Mouse (Mus musculus) liver, adult 2 months (tissue): Measurements from ENCODE around the gene Havcr2. TPM values are rescaled to one million over a fixed set of nuclear protein-coding genes. Genes with fewer than 3 reads are reported as not detected.
"Not testable (repeated sequence)": the region's sequence is repeated elsewhere in the genome, so short reads cannot be mapped to it uniquely, and the experiment has no call there.

ENCODE experiments used
- DNase-seq: peaks from one replicate; pipeline ENCODE4 v3.0.0-alpha.2; 2011; ENCODE audit warnings: low read depth, low spot score; ENCODE audit errors: extremely low read depth
- H3K27ac ChIP-seq: fragments of 200-500 bp; replicated peaks from 2 replicates; pipeline ENCODE4 v1.5.1; 2012; ENCODE audit warnings: low read depth, mild to moderate bottlenecking, control low read depth, inconsistent platforms, low read length; ENCODE audit not compliant: insufficient read depth
- H3K27me3 ChIP-seq: fragments of 200-500 bp; 2 replicates; pipeline ENCODE4 v1.6.1; 2012; ENCODE audit warnings: mild to moderate bottlenecking, moderate library complexity, low read length, inconsistent platforms; ENCODE audit not compliant: control insufficient read depth, insufficient read depth
- H3K36me3 ChIP-seq: fragments of 200-500 bp; 2 replicates; pipeline ENCODE4 v1.6.1; 2012; ENCODE audit warnings: low read length, inconsistent platforms; ENCODE audit not compliant: control insufficient read depth, insufficient read depth
- H3K4me1 ChIP-seq: fragments of 200-500 bp; 2 replicates; pipeline ENCODE4 v1.6.1; 2011; ENCODE audit warnings: low read length; ENCODE audit not compliant: control insufficient read depth, insufficient read depth
- H3K4me3 ChIP-seq: fragments of 200-500 bp; 2 replicates; pipeline ENCODE4 v1.5.1; 2011; ENCODE audit warnings: low read depth, mild to moderate bottlenecking, control low read depth, low read length, moderate library complexity; ENCODE audit not compliant: insufficient read depth
- H3K79me2 ChIP-seq: fragments of 200-500 bp; 2 replicates; pipeline ENCODE4 v1.6.1; 2012; ENCODE audit warnings: inconsistent platforms, mild to moderate bottlenecking, low read length, moderate library complexity; ENCODE audit not compliant: control insufficient read depth, insufficient read depth
- H3K9ac ChIP-seq: fragments of 200-500 bp; 2 replicates; pipeline ENCODE4 v1.6.1; 2012; ENCODE audit warnings: low read depth, mild to moderate bottlenecking, control low read depth, inconsistent platforms, low read length
- CTCF ChIP-seq: fragments of 200-500 bp; IDR thresholded peaks from 2 replicates; pipeline ENCODE4 v1.5.1; 2011; ENCODE audit warnings: low read depth, low read length, control low read depth
- POLR2A ChIP-seq: fragments of 200-500 bp; IDR thresholded peaks from 2 replicates; pipeline ENCODE4 v1.6.1; 2011; ENCODE audit warnings: low read length, control low read depth; ENCODE audit not compliant: insufficient read depth; ENCODE audit errors: extremely low read depth
- WGBS: fragments of 180-500 bp; shearing (Covaris S2); methylation state at CpG from one replicate; pipeline ENCODE4 v1.1.7; 2018; 5-methylcytosine and 5-hydroxymethylcytosine counted together
- polyA plus RNA-seq: library from polyadenylated mRNA; depleted of rRNA; stranded (reverse); fragments of >200 nt; gene quantifications from 2 replicates; pipeline ENCODE4 v1.2.3, GENCODE M21; 2012
- total RNA-seq: library from RNA; depleted of rRNA; stranded (reverse); fragments of >200 nt; gene quantifications from 2 replicates; pipeline ENCODE4 v1.2.3, GENCODE M21; 2014

The Havcr2 gene
- total and polyA plus RNA-seq, 2 experiments: 0.02 to 0.18 TPM

DNA sequence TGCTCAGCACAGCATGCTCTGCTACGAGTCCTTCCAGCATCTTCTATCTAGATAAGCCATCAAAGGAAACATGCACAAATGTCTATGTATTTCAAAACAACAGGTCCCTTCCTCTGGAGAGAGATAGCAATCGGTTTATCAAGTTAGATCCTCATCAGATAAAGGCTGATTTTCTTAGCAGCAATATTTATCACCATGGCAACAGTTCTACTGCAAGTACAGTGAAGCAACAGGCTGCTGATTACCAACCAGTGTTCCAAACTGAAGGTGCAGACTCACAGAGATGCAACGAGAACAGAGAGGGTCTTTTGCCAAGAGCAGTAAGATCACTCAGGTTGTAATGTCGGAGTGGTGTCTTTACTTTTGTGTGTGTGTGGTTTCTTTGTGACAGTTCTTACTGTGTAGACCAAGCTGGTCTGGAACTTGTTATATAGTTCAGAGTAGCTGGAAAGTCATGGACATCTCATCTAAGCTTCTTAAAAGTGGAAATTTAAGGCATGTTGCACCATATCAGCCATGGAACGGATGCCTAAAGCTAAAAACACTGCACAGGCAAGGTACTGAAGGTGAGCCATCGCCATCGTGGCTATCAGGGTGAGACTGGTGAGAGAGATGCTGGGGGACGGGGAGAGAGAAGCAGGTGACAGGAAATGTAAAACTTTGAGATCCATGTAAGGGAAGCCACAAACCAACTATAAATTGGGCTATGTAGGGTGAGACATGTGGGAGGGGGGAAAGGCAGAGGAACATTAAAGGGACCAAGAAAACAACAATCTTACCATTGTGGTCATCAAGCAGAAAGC, 33.4 kb upstream of the Havcr2 start:
- no peak for DNase-seq
- Histone ChIP-seq H3K4me3 (no peak overlapping the region), H3K9ac (no peak overlapping the region), H3K27ac (no peak overlapping the region), H3K79me2 (no peaks in the 10 kb centered on the region), H3K36me3 (no peaks in the 10 kb centered on the region), H3K4me1 (0 out of 2 replicates have a peak, but pooled peaks cover 2% of the 10 kb centered on the region), H3K27me3 (no peaks in the 10 kb centered on the region)
- no peak for TF ChIP-seq CTCF
- no peak for TF ChIP-seq POLR2A
- 79% methylated on average over 8 of the region's 8 CpGs for WGBS

DNA sequence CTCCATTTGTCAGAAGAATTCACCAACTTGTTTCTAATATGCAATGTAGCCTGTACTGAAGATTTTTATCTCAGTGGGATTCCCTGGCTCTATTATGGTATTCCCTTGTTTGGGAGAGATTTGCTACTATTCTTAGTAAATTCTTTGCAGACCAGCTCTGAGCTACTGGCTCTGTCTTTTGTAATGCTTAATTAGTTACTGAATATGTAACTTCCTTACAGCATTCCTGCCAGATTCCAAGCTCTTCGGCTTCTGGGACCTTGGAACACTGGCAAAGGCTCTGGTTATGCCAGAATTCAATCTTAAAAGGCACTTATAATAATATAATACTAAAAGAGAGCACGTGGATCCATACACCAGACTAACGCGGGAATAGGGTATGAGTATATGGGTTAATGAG, 26.6 kb upstream of the Havcr2 start:
- not testable (repeated sequence) for H3K79me2 ChIP-seq, H3K27me3 ChIP-seq, H3K27ac ChIP-seq, H3K9ac ChIP-seq, H3K36me3 ChIP-seq, DNase-seq, H3K4me1 ChIP-seq, H3K4me3 ChIP-seq
- 51% methylated on average over 4 of the region's 4 CpGs for WGBS

DNA sequence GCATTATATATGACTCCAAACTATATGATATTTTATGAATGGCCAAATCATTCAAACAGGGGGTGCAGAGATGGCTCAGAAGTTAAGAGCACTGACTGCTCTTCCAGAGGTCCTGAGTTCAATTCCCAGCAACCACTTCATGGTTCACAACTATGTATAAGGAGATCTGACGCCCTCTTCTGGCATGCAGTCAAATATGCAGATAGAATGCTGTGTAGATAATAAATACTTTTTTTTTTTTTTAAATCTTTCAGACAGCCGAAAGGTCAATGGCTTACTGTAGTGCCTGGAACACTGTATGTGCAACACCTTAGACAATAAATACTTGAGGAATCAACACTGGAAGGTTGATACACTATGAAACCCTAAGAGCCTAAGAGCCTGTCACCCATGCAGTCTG, 24.6 kb upstream of the Havcr2 start:
- TF ChIP-seq POLR2A (no peak), CTCF (no peak)

DNA sequence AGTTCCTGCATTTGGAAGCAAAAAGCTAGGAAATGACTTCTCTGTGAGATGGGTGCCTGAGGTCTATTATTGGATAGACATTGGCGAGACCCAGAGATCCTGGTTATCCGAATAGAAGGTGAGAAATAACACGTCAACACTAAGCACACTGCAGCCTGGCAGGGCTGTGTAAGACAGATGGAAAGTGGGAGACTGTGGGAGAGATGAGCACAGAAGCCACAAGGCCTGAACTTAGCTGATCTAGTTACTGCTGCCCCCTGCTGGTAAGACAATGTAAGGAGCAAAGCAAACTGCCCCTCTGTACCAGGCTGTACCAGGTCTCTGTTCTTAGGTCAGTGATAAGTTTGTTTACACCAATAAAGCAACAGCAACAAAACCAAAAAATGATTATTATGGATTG, 23.6 kb upstream of the Havcr2 start:
- H3K9ac ChIP-seq: no peak overlapping the region
- DNase-seq: peak; percentile 57
- no peaks in the 10 kb centered on the region for H3K4me1 ChIP-seq
- no peaks in the 10 kb centered on the region for H3K36me3 ChIP-seq
- TF ChIP-seq CTCF (peak; percentile 74), POLR2A (no peak)
- no peaks in the 10 kb centered on the region for H3K79me2 ChIP-seq
- H3K27me3 ChIP-seq: no peaks in the 10 kb centered on the region
- H3K27ac ChIP-seq: no peak overlapping the region
- H3K4me3 ChIP-seq: no peak overlapping the region
- WGBS: 45% methylated on average over 3 of the region's 3 CpGs

More for the DNA sequence above, 24.6 kb upstream of the Havcr2 start:
- 95% methylated on average over 2 of the region's 2 CpGs for WGBS
- Histone ChIP-seq H3K4me1 (no peaks in the 10 kb centered on the region), H3K9ac (no peak overlapping the region), H3K27ac (no peak overlapping the region), H3K79me2 (no peaks in the 10 kb centered on the region), H3K36me3 (no peaks in the 10 kb centered on the region), H3K4me3 (no peak overlapping the region), H3K27me3 (no peaks in the 10 kb centered on the region)
- no peak for DNase-seq

DNA sequence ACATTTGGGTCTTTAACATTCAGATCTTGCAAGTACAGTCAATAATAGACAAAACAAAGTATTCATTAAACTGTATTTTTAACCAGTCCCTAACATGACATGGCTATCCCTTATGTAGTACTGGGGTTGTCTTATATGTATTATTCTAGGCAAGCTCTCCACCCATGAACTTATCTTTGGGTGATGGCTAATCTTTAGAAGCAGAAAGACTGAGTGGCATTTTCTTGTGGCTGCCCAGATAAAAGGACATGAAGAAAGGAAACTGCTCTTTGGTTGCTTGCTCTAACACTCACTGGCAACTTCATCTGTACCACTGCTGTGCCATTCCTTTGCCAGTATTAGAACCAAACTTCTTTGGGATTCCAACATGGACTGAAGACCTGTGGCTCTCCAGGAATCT, 19.4 kb upstream of the Havcr2 start:
- TF ChIP-seq POLR2A (no peak), CTCF (no peak)
- no peaks in the 10 kb centered on the region; the same call in 1 of the 2 replicates for H3K79me2 ChIP-seq
- H3K27me3 ChIP-seq: no peaks in the 10 kb centered on the region
- DNase-seq: no peak
- H3K27ac ChIP-seq: no peak overlapping the region
- peaks cover 7% of the 10 kb centered on the region for H3K36me3 ChIP-seq
- H3K9ac ChIP-seq: no peak overlapping the region
- H3K4me3 ChIP-seq: no peak overlapping the region
- peaks cover 10% of the 10 kb centered on the region for H3K4me1 ChIP-seq

DNA sequence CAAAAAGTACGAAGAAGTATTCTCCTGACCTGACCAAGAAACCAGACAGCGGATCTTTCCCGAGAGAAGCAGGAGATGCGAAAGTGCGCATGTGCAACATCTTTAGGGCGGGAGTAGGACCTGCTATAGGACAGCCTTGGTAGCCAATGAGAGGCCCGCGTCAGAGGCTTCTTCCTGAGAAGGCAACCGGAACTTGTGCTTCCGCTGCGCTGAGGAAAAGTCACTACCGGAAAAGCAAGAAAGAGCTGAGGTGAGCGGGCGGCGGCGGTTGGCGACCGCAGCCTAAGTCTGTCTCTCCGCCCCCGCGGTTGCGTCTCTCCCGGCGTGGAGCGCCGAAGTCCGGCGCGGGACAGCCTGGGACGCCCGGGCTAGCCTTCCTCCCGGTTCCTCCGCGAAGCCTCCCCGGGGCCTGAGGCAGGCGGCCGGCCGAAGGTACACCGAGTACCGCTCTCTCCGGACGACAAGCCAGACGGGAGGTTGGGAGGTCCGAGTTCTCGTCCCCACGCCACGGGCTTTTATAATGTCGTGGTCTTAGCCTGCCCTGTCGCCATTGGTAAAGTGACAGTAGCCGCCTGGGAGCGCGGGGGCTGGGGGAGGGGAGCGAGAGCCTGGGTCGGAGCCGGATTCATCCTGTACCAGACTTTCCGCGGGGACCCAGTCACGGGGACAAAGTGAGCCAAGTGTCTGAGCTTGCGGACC, 17.8 kb upstream of the Havcr2 start, which contains the start of gene Med7:
Gene Med7, plus strand, starts transcription at position 166 of the 699 bp plus-strand sequence.
- Histone ChIP-seq H3K9ac (peak within 1 kb of the TSS; percentile 89), H3K36me3 (peaks cover 16% of the 10 kb centered on the region), H3K4me1 (peaks cover 10% of the 10 kb centered on the region), H3K79me2 (no peaks in the 10 kb centered on the region; the same call in 1 of the 2 replicates), H3K4me3 (peak within 1 kb of the TSS; percentile 87), H3K27me3 (no peaks in the 10 kb centered on the region), H3K27ac (peak within 1 kb of the TSS; percentile 81)
- peak; percentile 66; the same call in 1 of the 2 replicates for TF ChIP-seq POLR2A
- no peak for TF ChIP-seq CTCF
- DNase-seq: peak; percentile 98
- under 1% methylated on average over 59 of the region's 59 CpGs for WGBS
